Mouse (Mus musculus): ENCODE data around the gene Bcl7b. TPM values are rescaled to one million over a fixed set of nuclear protein-coding genes. Genes with fewer than 3 reads are reported as not detected.

Gene Bcl7b
- polyA plus RNA-seq, 1 experiment from 2014 or later: 50.2 TPM

DNA sequence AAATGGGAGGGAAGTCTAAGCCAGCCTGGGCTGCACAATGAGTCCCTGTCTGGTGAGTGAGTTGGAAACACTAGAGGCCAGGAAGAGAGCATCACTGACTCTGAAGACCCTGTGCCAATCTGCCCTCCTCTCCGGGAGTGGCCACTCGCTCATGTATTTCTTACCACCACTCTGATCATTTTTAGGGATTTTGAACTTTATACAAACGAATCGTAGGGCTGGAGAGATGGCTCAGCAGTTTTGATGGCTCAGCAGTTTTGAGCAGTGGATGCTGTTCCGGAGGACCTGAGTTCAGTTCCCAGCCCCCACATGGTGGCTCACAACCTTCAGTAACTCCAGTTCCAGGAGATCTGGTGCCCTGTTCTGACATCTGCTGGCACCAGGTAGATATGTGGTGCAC is 4.9 kb downstream of the Bcl7b start:
- Histone ChIP-seq H3K27ac (no peak overlapping the region), H3K9me3 (no peaks in the 10 kb centered on the region), H3K27me3 (replicated peaks) (no peaks in the 10 kb centered on the region), H3K4me1 (peaks cover 14% of the 10 kb centered on the region), H3K36me3 (peaks cover 61% of the 10 kb centered on the region), H3K9ac (no peak overlapping the region), H3K4me3 (no peak overlapping the region), H3K4me2 (replicated peaks) (no peak overlapping the region)
- no peak for ATAC-seq (ENCODE audit: low FRiP score, low read depth)
- 98% methylated on average over 5 of the region's 5 CpGs for WGBS

GRCm38 (mm10) chr5:135175086-135175485 is 7.0 kb downstream of the Bcl7b start:
- ATAC-seq (ENCODE audit: low FRiP score, low read depth): no peak
- H3K9me3 ChIP-seq: no peaks in the 10 kb centered on the region
- no peaks in the 10 kb centered on the region for H3K27me3 ChIP-seq (replicated peaks)
- H3K36me3 ChIP-seq: peaks cover 80% of the 10 kb centered on the region
- no peak overlapping the region for H3K4me2 ChIP-seq (replicated peaks)
- no peak overlapping the region for H3K4me3 ChIP-seq
- no peak overlapping the region for H3K9ac ChIP-seq
- peaks cover 4% of the 10 kb centered on the region; the same call in 1 of the 2 replicates for H3K4me1 ChIP-seq
- no peak overlapping the region for H3K27ac ChIP-seq

- 81% methylated on average over 3 of the region's 3 CpGs for WGBS
- Histone ChIP-seq H3K4me3 (no peak overlapping the region), H3K4me2 (replicated peaks) (no peak overlapping the region), H3K36me3 (peaks cover 76% of the 10 kb centered on the region), H3K27me3 (replicated peaks) (no peaks in the 10 kb centered on the region), H3K9me3 (no peaks in the 10 kb centered on the region), H3K9ac (no peak overlapping the region), H3K4me1 (no peaks in the 10 kb centered on the region), H3K27ac (no peak overlapping the region)
- no peak for ATAC-seq (ENCODE audit: low FRiP score, low read depth)
Measured at GRCm38 (mm10) chr5:135178523-135178922, 10.4 kb downstream of the Bcl7b start.

DNA sequence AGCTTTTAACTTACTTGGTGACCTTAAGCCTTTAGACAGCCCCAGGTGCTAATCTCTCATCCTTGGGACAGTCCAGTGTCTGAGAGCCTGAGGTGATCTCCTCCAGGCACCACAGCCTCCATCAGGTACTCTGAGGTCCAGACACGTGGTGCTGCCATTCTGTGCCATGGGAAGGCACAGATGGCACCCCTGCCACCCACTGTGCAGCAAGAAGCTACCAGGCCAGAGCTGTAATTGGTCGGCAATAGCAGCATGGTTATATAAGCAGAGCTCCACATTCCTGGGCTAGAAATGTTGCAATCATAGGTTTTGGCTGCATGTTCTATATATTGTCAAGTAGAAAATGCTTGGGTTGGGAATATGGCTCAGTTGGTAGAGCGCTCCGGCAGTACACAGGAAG is 10.9 kb downstream of the Bcl7b start:
- peaks cover 72% of the 10 kb centered on the region for H3K36me3 ChIP-seq

GRCm38 (mm10) chr5:135179616-135180015 is 11.5 kb downstream of the Bcl7b start:
- Histone ChIP-seq H3K4me3 (no peak overlapping the region), H3K9ac (no peak overlapping the region), H3K9me3 (no peaks in the 10 kb centered on the region), H3K27ac (no peak overlapping the region), H3K36me3 (peaks cover 67% of the 10 kb centered on the region), H3K4me1 (no peaks in the 10 kb centered on the region), H3K27me3 (replicated peaks) (no peaks in the 10 kb centered on the region), H3K4me2 (replicated peaks) (no peak overlapping the region)
- 95% methylated on average over 7 of the region's 7 CpGs for whole genome bisulfite sequencing
- no peak for ATAC-seq (ENCODE audit: low FRiP score, low read depth)

More for the DNA sequence above, 10.9 kb downstream of the Bcl7b start:
- no peak overlapping the region for H3K4me2 ChIP-seq (replicated peaks)
- no peaks in the 10 kb centered on the region for H3K27me3 ChIP-seq (replicated peaks)
- 89% methylated on average over 4 of the region's 4 CpGs for WGBS
- H3K4me1 ChIP-seq: no peaks in the 10 kb centered on the region
- no peak overlapping the region for H3K27ac ChIP-seq
- ATAC-seq (ENCODE audit: low FRiP score, low read depth): no peak
- H3K4me3 ChIP-seq: no peak overlapping the region
- no peak overlapping the region for H3K9ac ChIP-seq
- H3K9me3 ChIP-seq: no peaks in the 10 kb centered on the region

DNA sequence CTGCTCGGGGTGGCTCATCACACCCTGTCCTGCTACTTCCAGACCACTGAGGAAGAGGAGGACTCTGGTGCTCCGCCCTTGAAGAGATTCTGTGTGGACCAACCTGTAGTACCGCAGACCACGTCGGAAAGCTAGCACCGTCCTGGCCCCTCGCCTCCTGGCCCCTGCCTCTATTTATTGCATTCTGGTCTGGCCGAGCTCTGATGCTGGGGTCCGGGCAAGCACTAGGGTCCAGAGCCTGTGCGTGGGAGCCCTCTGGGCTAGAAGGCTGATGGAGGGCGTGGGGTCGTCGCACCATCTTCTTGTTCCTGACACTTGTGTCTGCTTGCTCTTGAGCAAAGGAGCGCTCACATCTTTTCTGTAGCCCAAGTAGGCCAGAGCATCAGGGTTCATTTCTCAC is 12.7 kb downstream of the Bcl7b start:
- no peak for ATAC-seq (ENCODE audit: low FRiP score, low read depth)
- Histone ChIP-seq H3K4me3 (no peak overlapping the region), H3K4me2 (replicated peaks) (no peak overlapping the region), H3K27me3 (replicated peaks) (no peaks in the 10 kb centered on the region), H3K9ac (no peak overlapping the region), H3K4me1 (no peaks in the 10 kb centered on the region), H3K9me3 (no peaks in the 10 kb centered on the region), H3K27ac (no peak overlapping the region), H3K36me3 (peaks cover 58% of the 10 kb centered on the region)
- 92% methylated on average over 14 of the region's 14 CpGs for WGBS

DNA sequence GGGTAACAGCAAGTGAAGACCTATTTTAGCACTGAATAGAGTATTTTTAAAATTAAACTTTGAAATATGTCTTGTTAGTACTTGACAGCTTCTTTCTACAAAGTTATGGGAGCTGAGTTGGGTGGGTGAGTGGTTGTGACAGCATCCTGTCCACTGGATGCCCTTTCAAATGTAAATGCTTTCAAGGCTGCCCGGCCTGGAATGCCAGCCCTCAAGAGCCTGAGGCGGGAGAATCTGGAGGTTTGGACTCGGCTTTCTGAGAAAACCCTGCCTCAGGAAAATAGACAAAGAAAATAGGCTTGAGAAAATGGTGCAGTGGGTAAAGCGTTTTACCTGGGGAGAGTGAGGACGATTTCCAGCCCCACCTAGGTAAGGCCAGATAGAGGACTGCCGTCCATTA is 13.7 kb downstream of the Bcl7b start:
- Histone ChIP-seq H3K9me3 (no peaks in the 10 kb centered on the region), H3K4me3 (no peak overlapping the region), H3K27me3 (replicated peaks) (no peaks in the 10 kb centered on the region), H3K9ac (no peak overlapping the region), H3K36me3 (peaks cover 54% of the 10 kb centered on the region), H3K4me1 (no peaks in the 10 kb centered on the region), H3K27ac (no peak overlapping the region), H3K4me2 (replicated peaks) (no peak overlapping the region)
- no peak for ATAC-seq (ENCODE audit: low FRiP score, low read depth)
- 71% methylated on average over 6 of the region's 6 CpGs for WGBS

- Histone ChIP-seq H3K4me3 (no peak overlapping the region), H3K9me3 (no peaks in the 10 kb centered on the region), H3K4me1 (no peaks in the 10 kb centered on the region), H3K27ac (no peak overlapping the region), H3K9ac (no peak overlapping the region), H3K4me2 (replicated peaks) (no peak overlapping the region), H3K27me3 (replicated peaks) (no peaks in the 10 kb centered on the region), H3K36me3 (peaks cover 39% of the 10 kb centered on the region)
- ATAC-seq (ENCODE audit: low FRiP score, low read depth): no peak
- 68% methylated on average over 8 of the region's 8 CpGs for WGBS
Measured at GRCm38 (mm10) chr5:135183131-135183861, 15.2 kb downstream of the Bcl7b start.

GRCm38 (mm10) chr5:135185016-135185415 is 16.9 kb downstream of the Bcl7b start:
- H3K36me3 ChIP-seq: peaks cover 32% of the 10 kb centered on the region
- H3K4me1 ChIP-seq: peaks cover 16% of the 10 kb centered on the region
- H3K9ac ChIP-seq: no peak overlapping the region
- no peak for ATAC-seq (ENCODE audit: low FRiP score, low read depth)
- WGBS: 95% methylated on average over 3 of the region's 3 CpGs
- no peak overlapping the region for H3K27ac ChIP-seq
- H3K4me3 ChIP-seq: no peak overlapping the region
- no peaks in the 10 kb centered on the region for H3K27me3 ChIP-seq (replicated peaks)
- no peaks in the 10 kb centered on the region for H3K9me3 ChIP-seq
- no peak overlapping the region for H3K4me2 ChIP-seq (replicated peaks)

DNA sequence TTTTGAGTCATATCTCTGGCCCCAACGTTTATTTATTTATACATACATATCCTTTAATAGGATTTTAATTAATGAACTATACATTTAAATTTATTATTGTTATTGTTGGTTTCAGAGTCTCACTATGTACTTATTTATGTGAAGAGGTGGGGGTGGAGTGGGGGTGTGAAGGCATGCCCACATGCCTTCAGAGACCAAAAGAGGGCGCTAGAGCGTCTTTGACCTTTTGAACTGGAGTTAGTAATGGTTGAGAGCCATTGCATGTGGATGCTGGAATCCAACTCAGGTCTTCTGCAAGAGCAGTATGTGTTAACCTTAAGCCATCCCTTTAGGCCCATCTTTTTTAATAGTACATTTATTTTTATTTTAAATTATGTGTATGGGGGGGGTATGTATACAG is 17.5 kb downstream of the Bcl7b start:
- Histone ChIP-seq H3K4me3 (no peak overlapping the region), H3K36me3 (peaks cover 26% of the 10 kb centered on the region), H3K9ac (no peak overlapping the region), H3K4me1 (peaks cover 18% of the 10 kb centered on the region), H3K27ac (no peak overlapping the region), H3K9me3 (no peaks in the 10 kb centered on the region), H3K4me2 (replicated peaks) (no peak overlapping the region), H3K27me3 (replicated peaks) (no peaks in the 10 kb centered on the region)
- 34% methylated on average over 3 of the region's 3 CpGs for WGBS
- ATAC-seq (ENCODE audit: low FRiP score, low read depth): no peak

GRCm38 (mm10) chr5:135186231-135186620 is 18.1 kb downstream of the Bcl7b start:
- H3K4me2 ChIP-seq (replicated peaks): peak overlapping the region; percentile 70
- H3K27me3 ChIP-seq (replicated peaks): no peaks in the 10 kb centered on the region
- ATAC-seq (ENCODE audit: low FRiP score, low read depth): 0 out of 2 replicates have a peak, but pooled peaks have one; percentile 3
- peaks cover 20% of the 10 kb centered on the region for H3K36me3 ChIP-seq
- peak overlapping the region; percentile 87 for H3K27ac ChIP-seq
- 24% methylated on average over 10 of the region's 10 CpGs for WGBS
- H3K4me3 ChIP-seq: peak overlapping the region; percentile 97
- no peaks in the 10 kb centered on the region for H3K9me3 ChIP-seq
- peaks cover 18% of the 10 kb centered on the region for H3K4me1 ChIP-seq
- peak overlapping the region; percentile 97 for H3K9ac ChIP-seq

GRCm38 (mm10) chr5:135186621-135187348 is 18.7 kb downstream of the Bcl7b start, which contains the start of gene Baz1b:
Baz1b (plus strand) TSS chr5:135187264.
- peaks cover 16% of the 10 kb centered on the region for H3K36me3 ChIP-seq
- H3K27ac ChIP-seq: peak within 1 kb of the TSS; percentile 95
- WGBS: under 1% methylated on average over 57 of the region's 57 CpGs
- H3K9ac ChIP-seq: peak within 1 kb of the TSS; percentile 97
- H3K4me1 ChIP-seq: peaks cover 18% of the 10 kb centered on the region
- peak within 1 kb of the TSS; percentile 97 for H3K4me3 ChIP-seq
- H3K27me3 ChIP-seq (replicated peaks): no peaks in the 10 kb centered on the region
- peak; percentile 96 for ATAC-seq (ENCODE audit: low FRiP score, low read depth)
- H3K9me3 ChIP-seq: no peaks in the 10 kb centered on the region
- peak within 1 kb of the TSS; percentile 70 for H3K4me2 ChIP-seq (replicated peaks)
